Mouse (Mus musculus): ENCODE data around the gene Cry2. TPM values are rescaled to one million over a fixed set of nuclear protein-coding genes. Genes with fewer than 3 reads are reported as not detected.

Gene Cry2
- polyA plus RNA-seq, 1 experiment from 2014 or later: 12.6 TPM

GRCm38 (mm10) chr2:92471886-92472670, 38.2 kb upstream of the Cry2 start:
- H3K36me3 ChIP-seq (replicated peaks; ENCODE audit: control insufficient read depth, insufficient read depth, low read depth, low read length): no peaks in the 10 kb centered on the region
- DNase-seq (ENCODE audit: low spot score) (no peak), ATAC-seq (replicated peaks; ENCODE audit: insufficient number of reproducible peaks, low FRiP score, low TSS enrichment, low read depth) (no peak)
- no peak overlapping the region for H3K27ac ChIP-seq (replicated peaks; ENCODE audit: low read depth, low read length)
- WGBS: 83% methylated on average over 12 of the region's 12 CpGs
- no peaks in the 10 kb centered on the region for H3K4me1 ChIP-seq (ENCODE audit: control insufficient read depth, insufficient read depth, low read length)
- H3K27me3 ChIP-seq (ENCODE audit: control insufficient read depth, insufficient read depth, low read length): no peaks in the 10 kb centered on the region
- H3K9ac ChIP-seq (replicated peaks; ENCODE audit: low read length): no peak overlapping the region
- no peak overlapping the region for H3K4me3 ChIP-seq (ENCODE audit: low read depth, low read length)
- H3K9me3 ChIP-seq (replicated peaks; ENCODE audit: control insufficient read depth, low read length): no peaks in the 10 kb centered on the region
- H3K4me2 ChIP-seq (ENCODE audit: low read depth, low read length): no peak overlapping the region

- WGBS: 70% methylated on average over 3 of the region's 3 CpGs
- no peaks in the 10 kb centered on the region for H3K36me3 ChIP-seq (replicated peaks; ENCODE audit: control insufficient read depth, insufficient read depth, low read depth, low read length)
- no peak overlapping the region for H3K27ac ChIP-seq (replicated peaks; ENCODE audit: low read depth, low read length)
- H3K4me3 ChIP-seq (ENCODE audit: low read depth, low read length): no peak overlapping the region
- H3K4me2 ChIP-seq (ENCODE audit: low read depth, low read length): no peak overlapping the region
- no peak overlapping the region for H3K9ac ChIP-seq (replicated peaks; ENCODE audit: low read length)
- ATAC-seq (replicated peaks; ENCODE audit: insufficient number of reproducible peaks, low FRiP score, low TSS enrichment, low read depth): no peak
- no peak for DNase-seq (ENCODE audit: low spot score)
- H3K4me1 ChIP-seq (ENCODE audit: control insufficient read depth, insufficient read depth, low read length): no peaks in the 10 kb centered on the region
- H3K27me3 ChIP-seq (ENCODE audit: control insufficient read depth, insufficient read depth, low read length): peaks cover 10% of the 10 kb centered on the region
- H3K9me3 ChIP-seq (replicated peaks; ENCODE audit: control insufficient read depth, low read length): no peaks in the 10 kb centered on the region
Observed at GRCm38 (mm10) chr2:92464690-92465089, 30.8 kb upstream of the Cry2 start.

GRCm38 (mm10) chr2:92461215-92461614, 27.4 kb upstream of the Cry2 start:
- Histone ChIP-seq H3K36me3 (replicated peaks; ENCODE audit: control insufficient read depth, insufficient read depth, low read depth, low read length) (no peaks in the 10 kb centered on the region), H3K4me1 (ENCODE audit: control insufficient read depth, insufficient read depth, low read length) (peaks cover 6% of the 10 kb centered on the region; the same call in 1 of the 2 replicates), H3K27ac (replicated peaks; ENCODE audit: low read depth, low read length) (no peak overlapping the region), H3K4me3 (ENCODE audit: low read depth, low read length) (no peak overlapping the region), H3K27me3 (ENCODE audit: control insufficient read depth, insufficient read depth, low read length) (peaks cover 10% of the 10 kb centered on the region), H3K9ac (replicated peaks; ENCODE audit: low read length) (no peak overlapping the region), H3K9me3 (replicated peaks; ENCODE audit: control insufficient read depth, low read length) (no peaks in the 10 kb centered on the region), H3K4me2 (ENCODE audit: low read depth, low read length) (no peak overlapping the region)
- ATAC-seq (replicated peaks; ENCODE audit: insufficient number of reproducible peaks, low FRiP score, low TSS enrichment, low read depth) (no peak), DNase-seq (ENCODE audit: low spot score) (no peak)
- WGBS: 83% methylated on average over 1 of the region's 1 CpGs

DNA sequence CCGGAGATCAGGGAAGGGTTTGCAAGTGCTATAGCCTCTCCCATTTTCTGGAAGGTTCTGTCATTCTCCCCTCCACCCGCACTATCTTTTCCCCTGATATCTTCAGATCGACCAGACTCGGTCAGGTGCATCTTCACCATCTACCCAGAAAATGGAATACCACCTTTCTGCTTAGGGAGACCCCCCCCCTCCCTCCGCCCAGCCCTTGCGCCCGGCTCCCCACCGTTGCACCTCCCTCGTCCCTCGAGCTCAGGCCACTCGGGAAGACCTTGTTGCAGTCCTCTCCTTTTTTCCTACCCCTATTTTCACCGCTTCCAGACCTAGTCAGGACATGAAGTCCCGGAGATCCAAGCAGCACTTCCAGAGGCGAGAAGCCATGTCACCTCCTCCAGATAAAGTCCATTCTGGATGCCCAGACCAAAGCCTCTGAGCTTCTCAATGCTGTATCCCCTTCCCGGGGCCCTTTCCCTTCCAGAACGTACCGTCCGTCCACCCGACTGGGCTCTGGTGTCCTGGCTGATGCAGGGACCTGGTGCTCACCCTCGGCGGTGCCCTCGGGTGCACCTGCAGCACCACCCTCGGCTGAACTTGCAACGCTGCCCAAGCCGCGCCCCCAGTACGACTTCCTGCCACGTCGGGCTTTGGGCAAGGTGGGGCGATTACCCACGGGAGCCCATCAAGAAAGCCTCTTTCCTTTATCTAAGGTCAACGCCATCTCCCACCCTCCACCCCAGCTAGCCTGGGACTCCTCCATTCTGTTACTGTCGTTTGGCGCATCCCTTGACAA, 26.3 kb upstream of the Cry2 start, which contains the start of gene Slc35c1:
Slc35c1 (minus strand) TSS at position 618 of the 787 bp plus-strand sequence.
- Histone ChIP-seq H3K9me3 (replicated peaks; ENCODE audit: control insufficient read depth, low read length) (no peaks in the 10 kb centered on the region), H3K4me1 (ENCODE audit: control insufficient read depth, insufficient read depth, low read length) (peaks cover 6% of the 10 kb centered on the region; the same call in 1 of the 2 replicates), H3K9ac (replicated peaks; ENCODE audit: low read length) (peak within 1 kb of the TSS; percentile 66), H3K4me3 (ENCODE audit: low read depth, low read length) (peak within 1 kb of the TSS; percentile 80), H3K27ac (replicated peaks; ENCODE audit: low read depth, low read length) (no peak within 1 kb of the TSS), H3K4me2 (ENCODE audit: low read depth, low read length) (peak within 1 kb of the TSS; percentile 91), H3K36me3 (replicated peaks; ENCODE audit: control insufficient read depth, insufficient read depth, low read depth, low read length) (no peaks in the 10 kb centered on the region), H3K27me3 (ENCODE audit: control insufficient read depth, insufficient read depth, low read length) (peaks cover 10% of the 10 kb centered on the region)
- 2% methylated on average over 34 of the region's 34 CpGs for WGBS
- peak; percentile 15; the same call in 1 of the 2 replicates for ATAC-seq (replicated peaks; ENCODE audit: insufficient number of reproducible peaks, low FRiP score, low TSS enrichment, low read depth)
- DNase-seq (ENCODE audit: low spot score): no peak

GRCm38 (mm10) chr2:92459141-92459920, 25.5 kb upstream of the Cry2 start:
- Histone ChIP-seq H3K4me2 (ENCODE audit: low read depth, low read length) (peak overlapping the region; percentile 91), H3K9ac (replicated peaks; ENCODE audit: low read length) (peak overlapping the region; percentile 66), H3K36me3 (replicated peaks; ENCODE audit: control insufficient read depth, insufficient read depth, low read depth, low read length) (no peaks in the 10 kb centered on the region; the same call in 1 of the 2 replicates), H3K4me1 (ENCODE audit: control insufficient read depth, insufficient read depth, low read length) (peaks cover 6% of the 10 kb centered on the region; the same call in 1 of the 2 replicates), H3K9me3 (replicated peaks; ENCODE audit: control insufficient read depth, low read length) (no peaks in the 10 kb centered on the region), H3K27ac (replicated peaks; ENCODE audit: low read depth, low read length) (no peak overlapping the region), H3K27me3 (ENCODE audit: control insufficient read depth, insufficient read depth, low read length) (peaks cover 10% of the 10 kb centered on the region), H3K4me3 (ENCODE audit: low read depth, low read length) (peak overlapping the region; percentile 80)
- DNase-seq (ENCODE audit: low spot score) (peak; percentile 89), ATAC-seq (replicated peaks; ENCODE audit: insufficient number of reproducible peaks, low FRiP score, low TSS enrichment, low read depth) (peak; percentile 82)
- WGBS: under 1% methylated on average over 53 of the region's 55 CpGs

- Histone ChIP-seq H3K9ac (replicated peaks; ENCODE audit: low read length) (peak overlapping the region; percentile 66; the same call in 1 of the 2 replicates), H3K27me3 (ENCODE audit: control insufficient read depth, insufficient read depth, low read length) (peaks cover 10% of the 10 kb centered on the region), H3K4me1 (ENCODE audit: control insufficient read depth, insufficient read depth, low read length) (peaks cover 6% of the 10 kb centered on the region; the same call in 1 of the 2 replicates), H3K9me3 (replicated peaks; ENCODE audit: control insufficient read depth, low read length) (no peaks in the 10 kb centered on the region), H3K4me2 (ENCODE audit: low read depth, low read length) (peak overlapping the region; percentile 91), H3K27ac (replicated peaks; ENCODE audit: low read depth, low read length) (no peak overlapping the region), H3K4me3 (ENCODE audit: low read depth, low read length) (peak overlapping the region; percentile 80), H3K36me3 (replicated peaks; ENCODE audit: control insufficient read depth, insufficient read depth, low read depth, low read length) (no peaks in the 10 kb centered on the region; the same call in 1 of the 2 replicates)
- DNase-seq (ENCODE audit: low spot score): no peak
- 66% methylated on average over 13 of the region's 13 CpGs for WGBS
- no peak; the same call in 1 of the 2 replicates for ATAC-seq (replicated peaks; ENCODE audit: insufficient number of reproducible peaks, low FRiP score, low TSS enrichment, low read depth)
Observed at GRCm38 (mm10) chr2:92458481-92458880, 24.6 kb upstream of the Cry2 start.

GRCm38 (mm10) chr2:92456970-92457530, 23.2 kb upstream of the Cry2 start:
- Histone ChIP-seq H3K36me3 (replicated peaks; ENCODE audit: control insufficient read depth, insufficient read depth, low read depth, low read length) (no peaks in the 10 kb centered on the region; the same call in 1 of the 2 replicates), H3K27ac (replicated peaks; ENCODE audit: low read depth, low read length) (no peak overlapping the region), H3K4me3 (ENCODE audit: low read depth, low read length) (no peak overlapping the region), H3K4me1 (ENCODE audit: control insufficient read depth, insufficient read depth, low read length) (peaks cover 6% of the 10 kb centered on the region; the same call in 1 of the 2 replicates), H3K9me3 (replicated peaks; ENCODE audit: control insufficient read depth, low read length) (no peaks in the 10 kb centered on the region), H3K27me3 (ENCODE audit: control insufficient read depth, insufficient read depth, low read length) (peaks cover 10% of the 10 kb centered on the region), H3K9ac (replicated peaks; ENCODE audit: low read length) (no peak overlapping the region; the same call in 1 of the 2 replicates), H3K4me2 (ENCODE audit: low read depth, low read length) (no peak overlapping the region)
- DNase-seq (ENCODE audit: low spot score) (no peak), ATAC-seq (replicated peaks; ENCODE audit: insufficient number of reproducible peaks, low FRiP score, low TSS enrichment, low read depth) (no peak)
- 74% methylated on average over 8 of the region's 8 CpGs for WGBS

Data from embryonic facial prominence, embryonic 11.5 days (tissue).